Mouse (Mus musculus) embryonic fibroblast, embryonic 13.5 days (primary cell): ENCODE results near the gene Aadac.

Experiments
- CTCF ChIP-seq: IDR thresholded peaks from 2 replicates; pipeline ENCODE4 v1.5.1; 2011; ENCODE audit warnings: mild to moderate bottlenecking, control low read depth, low read length, moderate library complexity, borderline replicate concordance; ENCODE audit not compliant: insufficient read depth
- POLR2A ChIP-seq: IDR thresholded peaks from 2 replicates; pipeline ENCODE4 v1.6.1; 2011; ENCODE audit warnings: low read depth, mild to moderate bottlenecking, control low read depth, low read length, moderate library complexity

GRCm38 (mm10) chr3:60078883-60079415 is 53.4 kb downstream of the Aadac start:
- TF ChIP-seq CTCF (no peak), POLR2A (no peak)
